Mouse (Mus musculus): Measurements from ENCODE around the gene 1700020D05Rik.

DNA sequence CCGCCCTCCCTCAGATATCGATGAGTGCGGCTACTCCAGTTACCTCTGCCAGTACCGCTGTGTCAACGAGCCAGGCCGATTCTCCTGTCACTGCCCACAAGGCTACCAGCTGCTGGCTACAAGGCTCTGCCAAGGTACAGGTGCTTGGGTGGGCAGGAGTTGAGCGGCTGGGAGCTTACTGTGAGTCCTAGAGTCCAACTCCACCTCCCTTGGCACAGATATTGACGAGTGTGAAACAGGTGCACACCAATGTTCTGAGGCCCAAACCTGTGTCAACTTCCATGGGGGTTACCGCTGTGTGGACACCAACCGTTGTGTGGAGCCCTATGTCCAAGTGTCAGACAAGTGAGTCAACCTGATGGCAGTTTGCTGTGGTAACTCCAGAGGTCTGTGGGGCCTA, 23.6 kb downstream of the 1700020D05Rik start:
- TF ChIP-seq CTCF (conservative IDR thresholded peaks at IDR 0.05; ENCODE audit: low read length) (no peak), NANOG (IDR thresholded peaks at IDR 0.05; ENCODE audit: borderline replicate concordance, low read length) (no peak)
